Mouse (Mus musculus) left cerebral cortex, adult 11 months (tissue): Measurements from ENCODE around the gene Rpl13a.
"Not testable (repeated sequence)": the region's sequence is repeated elsewhere in the genome, so short reads cannot be mapped to it uniquely, and the experiment has no call there.

Experiments
- DNase-seq: peaks from one replicate; pipeline ENCODE4 v3.0.0; 2022; ENCODE audit warnings: low spot score

Rpl13a gene

GRCm38 (mm10) chr7:45156206-45156605 is 27.6 kb upstream of the Rpl13a start:
- no peak for DNase-seq

GRCm38 (mm10) chr7:45155590-45155989 is 27.0 kb upstream of the Rpl13a start:
- no peak for DNase-seq

GRCm38 (mm10) chr7:45154993-45155514 is 26.5 kb upstream of the Rpl13a start:
- DNase-seq = no peak

GRCm38 (mm10) chr7:45154096-45154992 is 25.8 kb upstream of the Rpl13a start, which contains the start of the genes Pih1d1 and Aldh16a1:
TSS of gene Pih1d1 (plus strand) at chr7:45154303.
TSS of gene Aldh16a1 (minus strand) at chr7:45154584.
- peak; percentile 95 for DNase-seq

GRCm38 (mm10) chr7:45153586-45153985 is 25.0 kb upstream of the Rpl13a start:
- DNase-seq = no peak

- not testable (repeated sequence) for DNase-seq
Measured at GRCm38 (mm10) chr7:45153052-45153451, 24.5 kb upstream of the Rpl13a start.

- no peak for DNase-seq
Measured at GRCm38 (mm10) chr7:45151303-45151702, 22.7 kb upstream of the Rpl13a start.

- no peak for DNase-seq
Measured at GRCm38 (mm10) chr7:45150321-45150720, 21.8 kb upstream of the Rpl13a start.

GRCm38 (mm10) chr7:45149545-45149944 is 21.0 kb upstream of the Rpl13a start:
- no peak for DNase-seq

- DNase-seq = no peak
Measured at GRCm38 (mm10) chr7:45148534-45149098, 20.1 kb upstream of the Rpl13a start.

GRCm38 (mm10) chr7:45147899-45148298 is 19.3 kb upstream of the Rpl13a start:
- no peak for DNase-seq

GRCm38 (mm10) chr7:45147267-45147666 is 18.7 kb upstream of the Rpl13a start:
- no peak for DNase-seq

GRCm38 (mm10) chr7:45145460-45145859 is 16.9 kb upstream of the Rpl13a start:
- DNase-seq = no peak

GRCm38 (mm10) chr7:45144368-45145174 is 16.0 kb upstream of the Rpl13a start:
- no peak for DNase-seq

GRCm38 (mm10) chr7:45141914-45142313 is 13.4 kb upstream of the Rpl13a start:
- no peak for DNase-seq

GRCm38 (mm10) chr7:45141319-45141718 is 12.8 kb upstream of the Rpl13a start:
- DNase-seq = no peak

GRCm38 (mm10) chr7:45139904-45140723 is 11.6 kb upstream of the Rpl13a start:
- no peak for DNase-seq

GRCm38 (mm10) chr7:45138403-45138802 is 9.8 kb upstream of the Rpl13a start:
- no peak for DNase-seq

GRCm38 (mm10) chr7:45137171-45138006 is 8.8 kb upstream of the Rpl13a start:
- no peak for DNase-seq

- peak; percentile 83 for DNase-seq
Measured at GRCm38 (mm10) chr7:45135993-45136567, 7.5 kb upstream of the Rpl13a start, which contains the start of the genes Gm45713 and Flt3l. TSS of gene Gm45713 (minus strand) at chr7:45136231. TSS of gene Flt3l (minus strand) at chr7:45136432.
